Mouse (Mus musculus): ENCODE data around the gene Cdkal1.

The Cdkal1 gene

GRCm38 (mm10) chr13:29483950-29484349 is 371.5 kb downstream of the Cdkal1 start:
- no peak for DNase-seq

- no peak for DNase-seq
Measured at GRCm38 (mm10) chr13:29482147-29482863, 373.2 kb downstream of the Cdkal1 start.

DNA sequence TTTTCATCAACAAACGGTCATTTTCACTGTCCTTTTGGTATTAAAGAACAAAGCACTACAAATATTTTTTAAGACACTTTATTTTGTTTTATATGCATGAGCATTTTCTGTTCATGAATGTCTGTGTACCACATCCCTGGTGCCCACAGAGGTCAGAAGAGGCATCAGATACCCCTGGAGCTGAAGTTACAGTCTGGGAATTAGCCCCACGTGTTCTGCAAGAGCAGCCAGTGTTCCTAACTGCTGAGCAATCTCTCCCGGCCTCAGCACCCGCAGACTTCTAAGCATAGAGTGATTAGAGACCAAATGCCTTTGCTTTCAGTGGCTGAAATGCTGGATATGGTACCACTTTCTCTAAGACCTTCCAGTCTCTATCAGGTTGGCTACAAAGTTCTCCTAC is 379.1 kb downstream of the Cdkal1 start:
- DNase-seq, result no peak

- no peak for DNase-seq
Measured at GRCm38 (mm10) chr13:29474301-29474700, 381.2 kb downstream of the Cdkal1 start.

- no peak for DNase-seq
Measured at GRCm38 (mm10) chr13:29473779-29474178, 381.7 kb downstream of the Cdkal1 start.

GRCm38 (mm10) chr13:29462271-29462670 is 393.2 kb downstream of the Cdkal1 start:
- no peak for DNase-seq

- DNase-seq, result no peak
Measured at GRCm38 (mm10) chr13:29460741-29461140, 394.7 kb downstream of the Cdkal1 start.

DNA sequence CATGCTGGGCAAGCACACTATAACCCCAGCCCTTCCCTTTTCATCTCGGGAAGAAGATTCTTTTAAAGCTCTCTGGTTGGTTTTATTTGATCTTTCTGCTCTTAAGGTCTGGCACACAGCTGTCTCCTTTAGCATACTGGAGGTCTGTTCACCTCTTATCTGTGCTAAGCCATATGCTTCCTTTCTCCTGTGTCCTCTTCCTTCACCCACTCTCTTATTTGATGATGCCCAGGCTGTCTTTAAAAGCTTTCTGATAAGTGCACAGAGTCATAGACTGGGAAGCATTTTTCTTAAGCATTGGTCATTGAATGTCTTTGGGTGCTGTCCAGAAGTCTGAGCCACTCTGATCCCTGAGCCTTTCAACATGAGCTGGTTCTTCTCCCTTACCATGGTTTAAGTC is 397.1 kb downstream of the Cdkal1 start:
- DNase-seq, result no peak

- DNase-seq, result no peak
Measured at GRCm38 (mm10) chr13:29437067-29437466, 418.4 kb downstream of the Cdkal1 start.

DNA sequence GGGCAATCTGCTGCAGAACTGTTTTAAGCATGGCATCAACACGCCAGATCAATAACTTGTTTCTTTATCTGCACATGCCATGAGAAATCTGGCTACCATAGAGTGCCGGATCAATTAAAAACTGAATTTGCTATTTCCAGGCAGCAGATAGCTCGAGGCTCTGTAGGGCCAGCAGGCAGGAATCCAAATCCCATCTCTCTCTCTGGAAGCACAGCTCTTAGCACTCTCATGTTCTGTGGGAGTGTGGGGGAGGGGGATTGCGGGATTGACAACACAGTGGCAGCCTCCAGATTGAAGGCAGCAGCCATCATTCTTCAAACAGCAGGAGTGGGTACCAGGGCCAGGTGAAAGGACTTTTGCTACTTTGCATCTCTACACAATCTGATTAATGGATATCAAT is 420.7 kb downstream of the Cdkal1 start:
- DNase-seq, result no peak

- DNase-seq, result no peak
Measured at GRCm38 (mm10) chr13:29430919-29431318, 424.6 kb downstream of the Cdkal1 start.

DNA sequence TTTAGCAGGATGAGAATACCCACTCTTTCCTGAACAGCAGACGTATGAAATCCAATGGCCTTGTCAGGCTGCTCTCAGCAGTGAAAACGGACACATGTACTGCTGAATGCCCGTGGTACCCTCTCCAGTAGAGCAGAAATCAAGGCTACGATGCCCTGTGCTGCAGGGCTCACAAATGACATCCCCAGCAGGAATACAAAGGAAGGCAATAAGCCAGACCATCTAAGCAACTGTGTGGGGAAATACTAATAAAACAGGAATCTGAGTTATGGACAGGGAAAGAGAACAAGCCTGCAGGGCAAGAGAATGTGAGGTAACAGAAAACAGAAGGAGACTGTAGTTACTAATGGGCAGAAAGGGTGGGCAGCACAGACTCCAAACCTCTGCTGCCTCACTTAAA is 425.6 kb downstream of the Cdkal1 start:
- DNase-seq, result no peak

DNA sequence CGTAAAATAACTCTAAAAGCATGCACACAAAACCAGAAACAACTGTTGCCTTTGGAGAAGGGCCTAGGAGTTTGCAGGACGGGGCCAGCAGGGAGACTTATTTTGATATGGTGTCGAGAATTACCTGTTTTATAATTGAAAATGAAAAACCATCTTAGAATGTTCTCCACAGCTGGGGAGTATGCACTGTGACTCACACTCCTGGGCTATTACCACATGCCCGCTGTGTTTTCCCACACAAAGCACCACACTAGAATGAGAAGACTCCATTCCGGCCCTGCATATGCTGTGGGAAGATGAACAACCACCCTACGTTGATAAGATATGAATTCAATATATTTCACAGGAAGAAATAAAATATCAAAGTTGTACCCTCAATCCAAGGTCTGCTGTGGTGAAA is 426.3 kb downstream of the Cdkal1 start:
- DNase-seq, result no peak

DNA sequence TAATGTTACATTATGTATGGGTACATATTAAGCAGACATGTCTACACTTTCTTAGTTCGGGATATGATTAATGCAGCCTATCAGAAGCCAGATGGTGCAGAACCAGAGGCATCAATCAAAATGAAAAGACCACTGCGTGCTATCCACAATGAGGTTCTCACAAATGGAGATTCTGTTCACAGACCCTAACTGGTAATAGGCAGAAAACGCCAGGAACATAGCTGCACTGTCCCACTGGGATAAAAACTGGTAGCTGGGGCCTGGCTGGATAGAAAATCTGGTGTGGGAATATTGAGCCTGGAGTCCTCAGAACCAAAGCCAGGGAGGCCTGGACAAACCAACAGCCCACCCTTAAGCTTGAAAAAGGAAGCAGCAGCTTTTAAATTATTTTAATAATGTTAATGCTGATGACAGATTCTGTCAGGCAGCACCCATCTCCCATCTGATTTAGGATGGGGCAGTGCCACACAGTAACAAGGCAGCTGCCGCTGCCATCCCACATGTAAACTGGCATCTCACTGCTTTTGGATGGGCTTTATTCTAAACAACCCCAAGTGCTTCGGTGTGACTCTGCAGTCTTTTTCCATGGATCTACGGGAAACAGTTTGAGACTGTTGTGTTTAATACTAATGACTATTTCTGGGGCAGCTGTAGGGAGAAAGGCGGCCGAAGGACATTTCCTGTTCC is 438.9 kb downstream of the Cdkal1 start:
- DNase-seq, result no peak

- DNase-seq, result no peak
Measured at GRCm38 (mm10) chr13:29415967-29416366, 439.5 kb downstream of the Cdkal1 start.

DNA sequence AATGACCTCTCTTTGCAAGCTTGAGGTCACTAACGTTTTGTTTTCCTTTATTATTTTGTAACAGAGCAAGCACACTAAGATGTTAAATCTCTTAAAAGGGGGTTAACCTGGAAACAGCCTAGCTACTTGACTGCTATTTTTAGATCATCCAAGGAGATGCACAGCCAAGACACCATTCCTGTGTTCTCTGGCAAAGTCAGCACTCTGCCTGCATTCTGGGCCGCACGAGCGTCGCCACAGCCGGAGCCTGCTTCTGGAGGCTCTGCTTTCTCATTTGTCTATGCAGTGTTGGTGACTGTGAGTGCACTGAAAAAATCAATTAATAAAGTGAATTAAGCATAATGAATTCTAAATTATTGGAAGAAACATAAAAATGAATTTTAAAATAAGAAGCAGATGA is 440.6 kb downstream of the Cdkal1 start:
- DNase-seq, result no peak

- DNase-seq, result no peak
Measured at GRCm38 (mm10) chr13:29414470-29414869, 441.0 kb downstream of the Cdkal1 start.

DNA sequence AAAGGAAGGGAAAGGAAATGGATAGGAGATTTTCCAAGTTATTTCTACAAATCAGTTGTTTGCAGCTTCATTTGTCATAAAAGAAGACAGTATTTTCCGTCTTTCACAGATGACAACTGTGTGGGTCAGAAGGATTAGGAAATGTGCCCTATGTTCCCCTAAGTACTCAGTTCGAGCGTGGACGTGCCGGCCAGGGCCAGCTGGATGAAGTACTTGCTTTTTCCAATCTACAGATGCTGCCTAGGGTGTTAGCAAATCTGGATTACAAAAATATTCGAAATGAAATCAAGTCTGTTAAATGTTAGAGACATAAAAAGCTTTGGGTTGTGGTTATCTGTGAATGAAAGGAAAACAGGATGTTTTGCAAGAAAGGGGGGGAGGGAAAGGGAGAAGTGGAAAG is 444.3 kb downstream of the Cdkal1 start:
- DNase-seq, result peak in 1 of 2 experiments; percentile 61

DNA sequence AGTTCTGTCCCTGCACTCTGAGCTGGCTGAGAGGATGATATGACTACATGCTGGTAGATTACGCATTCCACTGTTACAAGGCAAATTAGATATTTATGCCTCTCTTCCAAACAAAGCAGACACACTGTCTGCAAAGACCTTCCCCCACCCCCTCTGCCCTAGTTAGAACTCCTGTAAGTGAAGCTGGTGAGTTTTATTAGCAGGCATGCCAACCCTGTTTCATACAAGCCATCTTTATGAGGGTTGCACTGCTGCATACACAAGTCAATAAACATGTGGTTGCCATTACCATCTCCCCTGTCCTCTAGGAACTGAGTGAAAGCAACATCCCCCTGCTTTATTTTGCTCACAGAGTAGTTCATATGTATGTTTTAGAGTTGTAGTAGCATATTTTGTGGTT is 447.9 kb downstream of the Cdkal1 start:
- no peak for DNase-seq

GRCm38 (mm10) chr13:29405316-29405715 is 450.2 kb downstream of the Cdkal1 start:
- DNase-seq, result no peak

GRCm38 (mm10) chr13:29403217-29403616 is 452.3 kb downstream of the Cdkal1 start:
- DNase-seq, result no peak

GRCm38 (mm10) chr13:29402526-29403040 is 452.9 kb downstream of the Cdkal1 start:
- no peak for DNase-seq

- DNase-seq, result no peak
Measured at GRCm38 (mm10) chr13:29399908-29400307, 455.6 kb downstream of the Cdkal1 start.

DNA sequence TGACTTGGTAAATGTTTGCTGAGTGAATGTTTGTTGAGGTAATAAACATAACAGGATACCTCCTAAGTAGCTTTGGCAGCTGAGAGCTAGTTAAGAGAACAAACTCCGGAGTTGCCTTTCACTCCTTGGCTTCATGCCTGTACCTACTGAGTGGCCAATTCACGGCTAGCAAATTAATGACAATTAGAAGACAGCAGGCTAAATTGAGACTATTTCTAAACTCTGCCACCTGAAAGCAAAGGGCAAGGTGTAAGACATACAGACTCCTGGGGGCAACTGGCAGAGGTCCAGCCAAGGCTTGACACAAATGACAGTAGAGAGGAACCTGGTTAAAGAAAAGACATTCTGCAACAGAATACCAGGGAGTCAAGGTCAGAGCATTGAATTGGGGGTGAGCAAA is 457.0 kb downstream of the Cdkal1 start:
- no peak for DNase-seq
